Mouse (Mus musculus) cerebral cortex, adult 2 months (tissue): ENCODE measurements around the gene Mycbp2.

ENCODE experiments used
- WGBS: fragments of 180-500 bp; shearing (Covaris S2); methylation state at CpG from one replicate; pipeline ENCODE4 v1.1.7; 2018; 5-methylcytosine and 5-hydroxymethylcytosine counted together

Gene Mycbp2

DNA sequence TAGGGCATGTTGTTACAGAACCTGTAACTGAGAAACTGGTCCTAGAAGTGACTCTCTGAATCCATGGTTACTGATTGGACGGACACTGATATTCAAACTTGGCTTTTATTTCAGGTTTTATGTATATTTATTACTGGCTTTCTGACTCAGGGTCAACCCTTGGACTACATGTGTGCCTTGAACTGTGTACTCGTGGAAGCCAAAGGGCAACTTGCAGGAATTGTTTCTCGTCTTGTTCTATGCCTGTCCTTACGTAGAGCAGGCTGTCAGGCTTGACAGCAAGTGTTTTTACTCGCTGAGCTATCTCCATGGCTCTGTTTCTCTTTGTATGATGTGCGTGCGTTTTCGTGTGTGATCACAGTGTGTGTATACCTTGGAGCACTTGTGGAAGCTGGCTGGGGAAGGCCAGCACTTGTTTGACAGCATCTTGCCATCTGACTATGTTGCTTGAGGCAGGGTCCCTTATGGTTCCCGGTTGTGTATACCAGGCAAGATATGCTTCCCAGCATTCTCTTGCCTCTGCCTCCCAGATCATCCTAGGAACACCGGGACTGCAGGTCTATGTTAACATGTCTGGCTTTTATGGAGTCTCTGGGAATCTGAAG is 243.8 kb downstream of the Mycbp2 start:
- whole genome bisulfite sequencing, result 84% methylated on average over 10 of the region's 10 CpGs

DNA sequence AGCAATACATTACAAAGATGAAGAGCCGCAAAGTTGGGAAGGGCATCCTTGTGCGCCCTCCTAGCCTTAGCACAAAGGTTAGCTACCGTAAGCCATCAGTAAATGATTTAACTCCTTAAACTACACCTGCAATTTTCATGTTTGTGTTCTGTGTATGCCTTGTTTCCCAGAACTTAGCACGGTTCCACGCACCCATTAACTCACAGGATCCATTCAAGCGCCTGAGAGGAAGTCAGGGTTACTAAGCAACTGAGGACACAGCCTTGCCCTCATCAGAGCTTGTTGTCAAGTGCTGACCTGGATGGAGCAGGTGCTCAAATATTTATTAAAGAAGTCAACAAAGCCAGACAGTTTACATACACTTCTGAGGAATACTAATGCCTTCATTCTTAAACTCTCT is 244.4 kb downstream of the Mycbp2 start:
- WGBS, result 76% methylated on average over 6 of the region's 6 CpGs

DNA sequence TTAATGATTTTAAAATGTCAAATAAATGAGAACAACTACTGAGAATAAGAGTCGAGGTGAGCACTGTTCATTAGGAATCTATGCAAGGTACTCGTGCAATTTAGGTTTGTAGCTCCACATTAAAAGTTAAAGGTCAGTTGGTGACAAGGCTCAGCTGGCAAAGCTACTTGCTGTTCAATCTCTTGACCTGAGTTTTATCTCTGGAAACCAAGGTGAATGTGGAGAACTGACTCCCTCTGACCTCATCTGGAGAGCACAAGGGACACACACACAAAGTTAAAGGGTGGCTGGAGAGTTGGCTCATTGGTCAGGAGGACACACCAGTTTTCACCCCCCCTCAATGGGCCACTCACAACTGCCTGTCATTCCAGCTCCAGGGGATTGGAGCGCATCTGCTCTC is 245.4 kb downstream of the Mycbp2 start:
- WGBS, result 82% methylated on average over 3 of the region's 3 CpGs

DNA sequence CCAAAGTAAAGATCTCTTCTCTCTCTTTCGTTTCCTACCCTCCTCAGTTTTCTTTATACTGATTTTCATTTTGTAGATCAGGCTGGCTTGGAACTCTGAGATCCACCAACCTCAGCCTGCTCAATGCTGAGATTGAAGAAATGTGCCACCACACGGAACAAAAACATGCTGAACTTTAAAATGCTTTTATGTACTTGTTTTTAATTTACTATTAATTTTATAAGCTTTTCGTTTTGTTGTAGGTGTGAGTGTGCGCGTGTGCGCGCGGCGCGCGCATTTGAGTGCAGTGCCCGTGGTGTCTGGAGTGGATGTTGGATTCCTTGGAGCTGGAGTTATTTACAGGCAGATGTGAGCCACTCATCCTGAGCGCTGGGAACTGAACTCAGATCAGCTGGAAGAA is 246.3 kb downstream of the Mycbp2 start:
- WGBS, result 78% methylated on average over 13 of the region's 13 CpGs

DNA sequence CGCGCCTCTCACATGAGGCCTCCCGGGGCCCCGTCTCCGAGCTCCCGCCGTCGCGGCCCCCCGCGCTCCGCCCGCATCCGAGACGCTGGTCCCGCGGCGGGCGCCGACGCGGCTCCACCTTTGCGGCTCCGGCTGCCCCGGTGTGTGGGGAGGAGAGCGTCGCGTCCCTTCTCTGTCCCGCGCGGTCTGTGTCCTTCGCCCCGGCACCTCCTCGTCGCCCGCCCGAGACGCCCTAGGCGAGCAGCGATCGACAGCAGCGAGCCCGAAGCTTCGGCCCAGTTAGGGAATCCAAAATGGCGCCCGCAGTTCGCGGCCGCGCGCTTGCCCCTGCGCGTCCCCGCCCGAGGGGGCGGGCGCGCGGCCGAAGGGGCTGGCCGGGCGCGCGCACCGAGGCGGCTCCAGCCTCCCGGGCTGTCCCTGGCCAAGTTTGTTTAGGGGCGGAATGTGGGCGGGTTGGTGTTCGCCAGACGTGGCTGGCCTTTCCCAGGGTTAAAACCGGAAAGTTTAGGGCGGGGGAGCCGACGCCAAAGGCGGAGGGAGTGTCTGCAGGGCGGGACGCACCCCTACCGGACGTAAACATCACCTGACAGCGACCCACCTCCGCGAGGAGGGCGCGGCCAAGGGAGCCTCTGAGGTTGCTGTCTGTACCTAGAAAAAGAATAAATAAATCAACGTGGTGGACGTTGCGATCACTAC is 247.2 kb downstream of the Mycbp2 start, which contains the start of gene Fbxl3:
Fbxl3 (minus strand) TSS at position 329 of the 696 bp plus-strand sequence.
- WGBS, result under 1% methylated on average over 88 of the region's 88 CpGs

DNA sequence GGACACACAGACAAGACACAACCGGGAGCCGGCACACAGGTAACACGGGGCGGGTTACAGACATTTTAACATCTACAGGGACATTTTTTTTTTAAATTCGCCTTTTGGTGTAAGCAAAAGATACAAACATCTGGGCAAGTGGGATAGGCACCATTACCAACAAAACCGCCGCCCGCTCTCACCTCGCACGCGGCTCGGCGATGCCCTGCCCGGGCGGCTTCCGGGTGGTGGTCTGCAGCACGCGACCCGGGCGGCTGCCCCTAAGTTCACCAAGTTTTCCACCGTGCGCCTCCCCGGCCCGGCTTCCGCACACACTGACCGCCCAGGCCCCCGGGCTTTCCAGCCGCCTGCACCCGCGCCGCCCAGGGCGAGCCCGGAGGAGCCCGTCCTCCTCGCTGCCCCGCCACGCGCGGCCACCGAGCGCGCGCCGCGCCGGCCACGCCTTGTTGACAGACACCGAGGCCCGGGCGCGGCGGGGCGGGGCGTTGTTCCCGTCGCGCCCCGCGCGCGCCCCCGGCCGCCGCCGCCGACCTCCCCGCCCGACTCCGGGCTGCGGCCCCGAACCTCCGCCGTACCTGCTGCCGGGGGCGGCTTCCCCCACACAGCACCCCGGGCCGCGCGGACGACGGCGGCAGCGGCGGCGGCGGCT is 247.9 kb downstream of the Mycbp2 start:
- WGBS, result under 1% methylated on average over 86 of the region's 86 CpGs

DNA sequence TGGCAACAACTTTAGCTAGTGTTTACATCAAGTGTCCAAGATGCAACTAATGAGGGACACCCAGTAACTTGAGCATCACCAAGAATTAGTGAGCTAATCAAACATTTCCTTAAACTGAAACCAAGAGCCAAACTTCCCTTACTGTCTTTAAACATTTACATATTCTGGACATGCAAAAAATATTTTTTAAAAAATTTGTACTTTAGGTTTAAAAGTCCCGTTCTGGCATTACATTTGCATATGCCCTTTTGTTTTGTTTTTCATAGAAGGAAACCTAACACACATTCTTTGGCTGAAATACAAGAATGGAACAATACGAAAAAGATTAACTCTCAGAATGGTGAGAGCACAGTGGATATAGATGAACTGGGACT is 248.4 kb downstream of the Mycbp2 start:
- WGBS, result 0% methylated on average over 2 of the region's 2 CpGs

DNA sequence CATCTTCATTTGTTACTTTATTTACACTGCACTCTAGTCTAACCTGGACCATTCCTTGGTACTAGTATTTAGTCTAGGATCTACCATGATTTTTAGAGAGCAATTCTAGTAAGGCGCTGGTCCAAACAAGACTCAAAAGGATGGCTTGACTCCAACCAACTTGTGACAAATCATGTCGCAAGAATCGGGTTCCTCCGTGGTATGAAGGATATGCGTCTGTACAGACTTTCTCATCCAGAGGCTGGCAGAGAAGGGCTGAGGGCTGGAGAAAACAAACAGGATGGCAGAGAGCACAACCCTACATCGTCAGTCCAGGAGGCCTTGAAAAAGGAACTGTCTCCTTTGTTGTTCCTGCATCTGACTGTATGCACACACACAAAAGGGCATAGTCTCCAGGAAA is 250.0 kb downstream of the Mycbp2 start:
- WGBS, result 22% methylated on average over 6 of the region's 6 CpGs

DNA sequence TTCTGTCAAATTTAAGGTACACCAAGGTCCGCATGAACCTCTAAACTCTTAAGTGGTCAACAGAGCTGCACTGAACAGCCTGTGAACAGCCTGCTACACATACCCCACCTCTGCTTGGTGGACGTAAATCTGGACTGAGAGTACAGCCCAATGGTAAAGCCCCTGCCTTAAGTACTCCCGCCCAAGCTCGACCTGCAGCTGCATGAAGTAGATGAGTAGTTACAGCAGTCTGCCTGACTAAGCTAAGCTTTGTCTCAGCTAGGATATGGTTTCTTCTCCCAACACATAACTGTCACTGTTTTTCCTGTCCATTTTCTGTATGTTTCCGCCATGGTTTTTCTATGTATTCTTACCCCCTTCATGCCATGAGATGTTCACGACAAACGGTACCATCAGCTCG is 250.8 kb downstream of the Mycbp2 start:
- 83% methylated on average over 8 of the region's 8 CpGs for WGBS

DNA sequence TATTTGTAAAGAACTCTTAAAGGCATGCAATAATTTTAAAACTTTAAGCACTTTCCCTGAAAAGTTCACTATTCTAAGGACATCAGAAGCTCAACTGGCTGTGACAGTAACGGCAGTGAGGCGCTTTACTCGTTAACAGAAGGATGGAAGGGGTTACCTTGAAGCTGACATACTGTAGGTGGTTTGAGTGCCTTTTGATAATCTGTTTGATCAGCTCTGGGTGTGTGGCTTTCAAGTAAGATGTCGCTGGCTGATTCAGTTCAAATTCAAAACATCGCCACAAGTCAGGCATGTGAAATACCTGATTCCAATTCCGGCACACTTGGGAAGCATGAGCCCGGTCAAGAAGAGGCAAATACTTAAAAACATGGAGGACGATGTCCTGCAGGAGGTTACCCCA is 251.6 kb downstream of the Mycbp2 start:
- WGBS, result 75% methylated on average over 8 of the region's 8 CpGs

DNA sequence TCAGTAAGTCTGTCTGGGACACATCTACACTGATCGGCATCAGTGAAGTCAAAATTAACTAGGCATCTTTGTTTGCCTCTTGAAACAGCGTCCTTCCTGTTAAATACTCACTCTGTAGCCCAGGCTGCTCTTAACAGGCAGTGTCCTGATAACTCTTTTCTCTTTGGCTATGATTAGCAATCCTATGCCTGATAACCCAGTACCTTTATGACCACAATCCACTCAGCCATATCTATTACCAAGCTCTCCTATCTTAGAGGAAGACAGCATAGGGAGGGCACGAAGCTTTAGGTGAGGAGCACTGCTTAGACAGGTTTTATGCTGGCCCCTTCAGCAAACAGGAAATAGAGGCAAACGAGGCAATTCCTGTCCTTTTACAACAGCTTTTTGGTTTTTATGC is 252.9 kb downstream of the Mycbp2 start:
- 52% methylated on average over 4 of the region's 4 CpGs for WGBS

DNA sequence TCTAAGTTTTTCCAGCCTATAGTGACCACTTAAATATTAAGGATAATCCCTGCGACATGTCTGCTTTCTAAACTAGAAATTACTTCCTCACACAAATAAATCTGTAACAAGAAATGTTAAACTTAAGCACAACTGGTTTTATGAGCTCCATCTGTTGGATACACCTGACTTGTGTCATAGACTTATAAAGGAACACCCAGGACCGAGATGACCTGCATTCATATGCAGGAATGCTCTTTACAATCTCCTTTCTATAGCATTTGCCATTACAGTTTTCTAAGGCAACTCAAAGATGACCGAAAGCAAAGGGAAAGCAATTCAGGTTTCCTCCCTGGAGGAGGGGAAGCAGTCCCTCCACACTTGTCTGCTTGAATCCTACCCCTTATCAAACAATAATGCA is 253.4 kb downstream of the Mycbp2 start:
- 75% methylated on average over 3 of the region's 3 CpGs for WGBS

DNA sequence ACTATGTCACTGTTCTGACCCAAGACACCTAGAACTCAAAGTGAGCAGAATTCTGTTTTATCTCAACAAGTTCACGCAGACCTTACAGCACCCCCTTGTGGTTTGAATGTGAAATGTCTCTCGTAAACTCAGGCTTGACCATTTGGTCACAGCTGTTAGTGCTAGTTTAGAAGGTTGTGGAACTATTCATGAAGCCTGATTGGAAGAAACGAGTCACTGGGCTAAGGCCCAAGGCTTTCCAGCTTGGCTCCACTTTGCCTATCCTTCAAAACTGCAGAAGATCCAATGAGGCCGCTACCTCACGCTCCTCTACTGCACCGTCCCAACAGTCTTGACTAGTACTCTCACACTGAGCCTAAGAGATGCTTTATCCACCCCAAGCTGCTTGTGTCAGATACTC is 258.0 kb downstream of the Mycbp2 start:
- 59% methylated on average over 6 of the region's 6 CpGs for WGBS

DNA sequence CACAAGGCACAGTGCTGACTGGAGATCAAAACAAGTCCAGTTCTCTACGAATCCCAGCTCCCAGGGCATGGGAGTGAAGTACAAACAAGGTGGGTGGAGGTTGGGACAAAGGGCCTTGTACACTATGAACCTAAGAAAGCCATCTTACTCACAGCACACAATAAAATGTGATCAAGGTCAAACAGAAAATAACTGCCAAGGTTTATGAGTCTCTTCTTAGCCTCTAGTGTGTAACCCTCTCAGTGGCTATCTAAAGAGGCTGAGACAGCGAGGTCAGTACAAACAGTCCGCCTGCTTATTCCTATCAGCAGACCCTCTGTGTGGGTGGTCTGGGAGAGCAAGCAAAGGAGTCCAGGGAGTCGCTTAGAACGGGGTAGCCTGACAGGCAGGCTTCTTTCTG is 258.8 kb downstream of the Mycbp2 start:
- WGBS, result 88% methylated on average over 5 of the region's 5 CpGs

DNA sequence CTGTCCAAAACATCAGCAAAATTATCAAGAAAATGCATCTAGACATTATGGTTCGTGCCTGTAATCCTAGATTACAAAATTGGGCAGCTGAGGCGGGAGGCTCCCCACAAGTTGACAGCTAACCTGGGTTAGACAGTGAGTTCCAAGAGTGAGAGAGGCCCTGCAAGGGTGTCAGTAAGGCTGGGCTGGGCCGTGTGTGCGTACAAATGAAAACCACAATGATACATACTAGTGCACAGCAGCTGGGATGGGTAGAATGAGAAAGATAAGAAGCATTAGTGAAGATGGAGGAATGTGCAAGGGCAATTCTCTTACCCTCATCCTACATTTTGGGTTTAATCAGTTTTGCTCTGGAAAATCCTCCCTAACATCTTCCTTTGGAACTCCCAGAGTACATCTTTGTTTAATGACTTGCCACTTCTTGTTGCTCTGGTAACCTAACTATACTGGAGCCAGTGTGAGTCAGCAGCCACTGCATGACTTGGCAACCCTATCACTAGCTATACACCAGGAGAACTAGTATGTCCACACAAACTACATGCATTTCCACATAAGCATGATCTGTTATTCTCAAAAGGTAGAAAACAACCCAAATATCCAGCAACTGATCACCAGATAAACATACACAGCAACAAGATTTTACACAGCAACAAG is 259.8 kb downstream of the Mycbp2 start:
- WGBS, result 90% methylated on average over 4 of the region's 4 CpGs

DNA sequence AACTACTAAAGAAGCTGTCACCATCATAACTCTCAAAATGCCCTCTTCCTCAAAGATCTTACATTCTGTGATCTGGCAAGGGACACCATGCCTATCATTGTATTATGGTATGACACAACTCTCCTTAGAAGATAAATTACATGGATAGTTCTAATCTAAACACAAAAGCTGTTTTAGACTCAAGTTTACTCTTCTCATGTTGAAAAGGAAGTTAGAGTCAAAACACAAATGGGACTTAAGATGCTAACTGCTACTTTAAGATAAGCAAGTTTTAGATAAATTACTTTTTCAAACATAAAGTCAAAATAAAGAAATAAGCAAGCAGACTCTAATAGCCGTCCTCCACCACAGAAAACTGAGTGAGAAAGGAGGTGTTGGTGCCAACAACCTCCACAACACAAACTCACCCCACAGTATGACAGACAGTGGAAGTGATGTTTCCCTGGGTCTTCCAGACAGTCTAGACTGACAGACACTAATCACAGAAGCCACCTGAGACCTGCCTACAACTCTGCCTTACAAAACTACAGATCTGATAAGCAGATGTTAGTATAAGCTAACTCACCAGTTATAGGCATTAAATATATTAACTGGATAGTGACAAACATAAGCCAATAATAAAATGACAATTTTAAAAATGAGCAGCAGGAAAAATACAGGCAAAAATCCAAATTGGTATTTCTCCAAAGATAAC is 260.6 kb downstream of the Mycbp2 start:
- 38% methylated on average over 1 of the region's 1 CpGs for WGBS

DNA sequence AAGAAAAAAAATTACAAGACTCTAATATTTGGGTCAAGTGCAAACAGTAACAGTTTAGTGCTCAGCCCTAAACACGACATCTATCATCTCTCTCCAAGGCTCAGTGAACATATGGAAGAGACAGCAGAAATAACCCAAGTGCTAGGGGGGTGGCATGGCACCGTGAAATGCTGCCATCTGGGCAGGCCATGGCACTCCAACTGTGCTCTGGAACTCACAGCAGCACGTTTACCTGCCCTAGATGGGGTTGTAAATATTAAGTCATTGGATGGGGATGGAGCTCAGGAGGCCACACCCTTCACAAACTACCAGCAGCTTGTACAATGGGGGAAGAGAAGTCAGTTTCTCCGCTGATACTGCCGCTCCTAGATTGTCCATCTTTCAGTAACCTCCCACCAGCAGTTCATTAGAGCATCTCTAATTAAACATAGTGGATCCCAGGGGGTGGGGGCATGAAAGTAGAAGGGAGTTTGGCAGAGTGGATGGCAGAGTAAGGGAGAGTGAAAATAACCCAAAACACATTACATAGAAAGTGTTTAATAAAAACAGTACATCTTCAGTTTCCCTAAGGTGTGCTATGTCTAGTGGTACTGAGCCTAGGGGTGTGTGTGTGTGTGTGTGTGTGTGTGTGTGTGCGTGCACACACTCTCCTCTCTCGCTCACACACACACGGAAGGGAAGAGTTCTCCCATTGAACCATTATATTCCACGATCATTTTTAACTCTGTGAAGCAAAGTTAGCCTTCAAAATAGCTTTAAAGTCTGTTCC is 267.2 kb downstream of the Mycbp2 start:
- WGBS, result 51% methylated on average over 9 of the region's 9 CpGs

DNA sequence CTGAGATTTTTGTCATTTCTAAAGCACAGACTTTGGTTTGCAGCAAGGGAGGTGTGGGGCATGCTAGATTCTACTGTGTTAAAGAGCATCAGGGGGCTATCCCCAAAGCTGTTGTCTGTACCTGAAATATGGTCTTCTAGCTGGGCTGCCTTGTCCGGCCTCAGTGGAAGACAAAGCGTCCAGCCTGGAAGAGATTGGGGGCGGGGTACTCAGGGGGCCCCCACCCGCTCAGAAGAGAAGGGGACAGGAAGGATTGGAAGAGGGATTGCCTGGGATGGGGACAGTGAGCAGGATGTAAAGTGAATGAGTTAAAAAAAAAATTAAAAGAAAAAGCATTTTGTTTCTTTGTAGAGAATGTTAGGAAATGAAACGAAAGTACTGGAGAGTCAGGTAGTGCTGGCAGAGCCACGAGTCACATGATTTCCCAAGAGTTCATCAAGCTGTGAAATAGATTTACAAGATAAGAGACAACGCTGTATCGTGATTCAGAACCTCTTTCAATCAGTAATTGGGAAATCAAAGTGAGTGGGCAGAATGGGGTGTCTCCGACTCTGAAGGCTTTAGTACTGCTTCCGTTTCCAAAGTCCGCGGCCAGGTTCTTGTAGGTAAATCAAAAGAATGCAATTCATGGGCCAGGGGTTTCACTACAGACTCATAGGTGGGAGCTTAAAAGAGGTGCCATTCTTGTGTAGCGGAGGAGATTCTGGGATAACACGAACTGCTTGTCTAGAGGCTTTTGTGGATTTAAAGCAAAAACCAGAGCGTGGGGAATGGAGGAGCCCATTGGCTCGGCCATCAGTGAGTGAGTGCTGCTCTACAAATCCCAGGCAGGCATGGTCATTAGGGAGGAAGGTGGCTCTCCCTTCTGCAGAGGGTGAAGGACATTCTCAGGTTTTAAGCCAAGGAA is 268.4 kb downstream of the Mycbp2 start:
- WGBS, result 69% methylated on average over 16 of the region's 16 CpGs

DNA sequence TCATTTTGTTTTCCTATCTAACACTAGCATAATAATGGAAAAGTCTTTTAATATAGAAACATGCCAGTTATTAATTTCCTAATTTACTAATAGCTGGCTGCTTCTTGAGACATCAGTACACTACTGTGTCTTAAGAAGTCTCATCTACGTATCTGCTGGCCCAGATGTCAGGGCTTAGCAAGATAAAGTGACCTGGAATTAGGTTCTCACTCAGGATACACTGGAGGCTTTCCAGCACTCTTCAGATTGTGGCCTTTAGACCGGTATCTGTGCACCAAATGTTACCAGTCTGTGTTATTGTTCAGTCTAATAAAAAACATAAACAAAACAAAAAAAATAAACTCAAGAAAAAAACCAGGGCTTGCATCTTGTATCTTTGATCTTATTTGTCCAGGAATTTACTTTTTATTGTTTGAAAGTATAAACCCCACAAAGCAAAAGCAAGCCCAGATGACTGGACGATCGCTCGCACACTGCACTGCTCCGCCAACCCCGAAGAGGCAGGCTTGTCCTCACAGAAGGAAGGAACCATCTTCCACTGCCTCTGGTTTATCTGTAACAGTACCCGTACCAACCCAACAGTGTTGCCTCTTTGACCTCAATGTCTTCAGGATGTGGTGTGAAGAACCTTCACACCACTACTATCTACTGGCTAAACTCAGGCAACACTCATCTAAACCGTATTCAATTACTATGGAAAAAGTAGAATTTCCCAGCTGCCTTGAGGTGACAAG is 269.2 kb downstream of the Mycbp2 start:
- WGBS, result 83% methylated on average over 9 of the region's 9 CpGs

DNA sequence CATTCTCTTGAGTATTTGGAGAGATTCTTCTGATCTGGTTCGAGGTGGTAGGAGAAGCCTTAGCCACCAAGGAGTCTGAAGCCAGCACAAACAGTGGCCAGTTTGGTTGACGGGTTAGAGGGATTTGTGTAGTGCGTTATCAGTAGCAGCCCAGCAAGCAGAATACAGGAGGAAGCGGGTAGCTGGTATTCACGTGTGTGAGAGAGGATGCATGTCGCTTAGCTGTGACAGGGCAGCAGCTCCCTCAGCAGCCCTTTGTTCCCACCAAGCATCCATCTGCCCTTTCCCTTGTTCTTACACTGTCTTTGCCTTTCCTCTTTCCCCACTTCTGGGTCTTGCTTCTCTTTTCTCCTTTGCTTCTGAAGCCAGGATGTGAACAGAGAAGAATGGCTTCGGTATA is 271.4 kb downstream of the Mycbp2 start:
- 85% methylated on average over 7 of the region's 7 CpGs for WGBS
